Mouse (Mus musculus): ENCODE measurements at regions not wholly inside any gene's neighbourhood (a gene's known extent, or its start where the extent isn't known, plus 50 kb on each side); places are given as distances from the start of the nearest gene placed in this dataset.

DNA sequence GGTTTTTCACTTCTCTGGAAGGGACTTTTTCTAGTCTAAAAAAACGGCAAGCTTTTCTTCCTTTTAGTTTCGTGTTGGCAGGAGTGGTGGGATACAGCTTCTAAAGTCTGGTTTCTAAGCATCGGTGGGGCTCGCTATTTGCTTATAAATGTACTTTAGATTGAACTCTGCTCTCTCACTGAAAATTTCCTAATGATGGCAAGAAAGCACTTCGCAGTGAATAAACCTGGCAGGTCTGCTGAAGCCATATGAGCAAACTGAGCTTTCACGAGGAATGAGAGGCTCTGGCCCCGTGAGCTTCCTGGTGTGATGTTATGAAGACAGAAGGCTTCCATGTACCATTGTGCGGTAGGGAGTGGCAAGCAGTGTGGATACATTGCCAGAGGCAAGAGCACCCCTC lies 380.0 kb upstream of the Smim15 start:
- TF ChIP-seq CTCF (IDR thresholded peaks at IDR 0.05; ENCODE audit: low read depth) (no peak), EP300 (IDR thresholded peaks at IDR 0.05; ENCODE audit: low read depth) (no peak)
